In genomic region chrX:73570871-73571270, GRCm38 (mm10) we compare ENCODE assay signal across 9 mouse cellular contexts.
A peak's percentile ranks its signal among the peaks of the same experiment; 100 is the strongest.
DNase-seq lines count a peak whose midpoint lies in the region; ATAC-seq lines count a peak whose summit lies in the region.
"Had no signal": no experiment of that assay in that cellular context is flagged by ENCODE, and none has a peak within 500 bp of the region (broad histone marks: within the 10 kb centered on the region; RNA-seq: fewer than 3 reads in every experiment).

No protein-coding gene starts in this region.

- no peaks in the 10 kb centered on the region for H3K27me3 ChIP-seq in midbrain, embryonic 13.5 days

- DNase-seq in adrenal gland, adult (ENCODE audit: inconsistent age in 2 of 2, low spot score in 1 of 2) = peak; percentile 37 to 79
- DNase-seq in adrenal gland, adult 8-10 months = no peak
- DNase-seq in ZHBTc4 (ENCODE audit: low read depth, low spot score) = peak; percentile 68
- DNase-seq in embryo, embryonic 10 days (ENCODE audit: low spot score) = peak; percentile 67
- DNase-seq in heart, adult 8-10 months (ENCODE audit: low spot score) = peak; percentile 15
- DNase-seq in left cerebral cortex, adult 11 months (ENCODE audit: low spot score) = peak; percentile 42
- DNase-seq in spleen, postnatal 14 days (ENCODE audit: low spot score in 2 of 2) = peak; percentile 12 to 39

- H3K36me3 ChIP-seq in midbrain, embryonic 13.5 days = no peaks in the 10 kb centered on the region
- H3K36me3 ChIP-seq: liver, embryonic 15.5 days had no signal

- no peaks in the 10 kb centered on the region for H3K4me1 ChIP-seq in midbrain, embryonic 13.5 days (replicated peaks)

- H3K9ac ChIP-seq in midbrain, embryonic 13.5 days (replicated peaks) = no peak overlapping the region
- H3K9ac ChIP-seq: liver, embryonic 15.5 days had no signal

- H3K4me2 ChIP-seq in midbrain, embryonic 13.5 days (replicated peaks) = no peak overlapping the region
- H3K4me2 ChIP-seq: liver, embryonic 15.5 days had no signal

- H3K27ac ChIP-seq in midbrain, embryonic 13.5 days = no peak overlapping the region
- H3K27ac ChIP-seq: liver, embryonic 15.5 days had no signal

- no peaks in the 10 kb centered on the region for H3K9me3 ChIP-seq in midbrain, embryonic 13.5 days
- H3K9me3 ChIP-seq: liver, embryonic 15.5 days had no signal

- H3K4me3 ChIP-seq in midbrain, embryonic 13.5 days (replicated peaks) = no peak overlapping the region
- H3K4me3 ChIP-seq: liver, embryonic 15.5 days had no signal

- 29% methylated on average over 6 of the region's 6 CpGs for WGBS in midbrain, embryonic 13.5 days

- 0 out of 2 replicates have a peak, but pooled peaks have one; percentile 45 for ATAC-seq in midbrain, embryonic 13.5 days
